Mouse (Mus musculus): ENCODE measurements at regions not wholly inside any gene's neighbourhood (a gene's known extent, or its start where the extent isn't known, plus 50 kb on each side); places are given as distances from the start of the nearest gene placed in this dataset.

- TF ChIP-seq CTCF (IDR thresholded peaks at IDR 0.05) (no peak), EP300 (IDR thresholded peaks at IDR 0.05; ENCODE audit: insufficient read depth, low read depth, low read length) (no peak)
Observed at GRCm38 (mm10) chr4:153546709-153547108, 64.1 kb upstream of the Ajap1 start.
